Mouse (Mus musculus): Measurements from ENCODE around the gene Ttc3.

- TF ChIP-seq CTCF (IDR thresholded peaks at IDR 0.05; ENCODE audit: low read depth), result no peak
- TF ChIP-seq EP300 (IDR thresholded peaks at IDR 0.05; ENCODE audit: low read depth), result no peak
Measured at GRCm38 (mm10) chr16:94379386-94379785, 9.0 kb downstream of the Ttc3 start.
